Mouse (Mus musculus) olfactory bulb, adult 2 months (tissue): ENCODE measurements around the gene Ahcyl2.

ENCODE experiments used
- CTCF ChIP-seq: fragments of 200-500 bp; IDR thresholded peaks from 2 replicates; pipeline ENCODE4 v1.5.1; 2012; ENCODE audit warnings: low read depth, mild to moderate bottlenecking, low read length, moderate library complexity; ENCODE audit not compliant: insufficient read depth
- POLR2A ChIP-seq: fragments of 200-500 bp; IDR thresholded peaks from 2 replicates; pipeline ENCODE4 v1.6.1; 2012; ENCODE audit warnings: mild to moderate bottlenecking, low read depth, low read length, moderate library complexity; ENCODE audit not compliant: insufficient read depth

DNA sequence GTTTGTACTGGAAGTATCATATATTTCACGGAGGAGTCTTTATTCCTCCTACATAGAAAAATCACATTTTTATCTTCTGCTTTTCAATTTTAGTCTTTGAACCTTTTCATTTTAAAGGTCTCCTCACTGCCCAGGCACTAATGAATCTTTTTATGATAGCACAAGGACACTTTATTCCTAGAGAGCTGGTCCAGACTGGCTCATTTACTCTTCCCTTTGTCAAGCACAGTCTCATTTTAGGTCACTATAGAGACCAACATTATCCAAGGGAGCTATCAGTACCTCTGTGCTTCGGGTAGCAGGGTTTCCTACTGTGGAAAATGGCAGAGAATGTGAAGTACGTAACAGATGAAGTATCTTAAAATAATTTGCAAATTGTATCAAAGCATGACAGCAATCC lies 190.9 kb downstream of the Ahcyl2 start:
- TF ChIP-seq POLR2A, result no peak
- no peak for TF ChIP-seq CTCF
